In the genomic region with DNA sequence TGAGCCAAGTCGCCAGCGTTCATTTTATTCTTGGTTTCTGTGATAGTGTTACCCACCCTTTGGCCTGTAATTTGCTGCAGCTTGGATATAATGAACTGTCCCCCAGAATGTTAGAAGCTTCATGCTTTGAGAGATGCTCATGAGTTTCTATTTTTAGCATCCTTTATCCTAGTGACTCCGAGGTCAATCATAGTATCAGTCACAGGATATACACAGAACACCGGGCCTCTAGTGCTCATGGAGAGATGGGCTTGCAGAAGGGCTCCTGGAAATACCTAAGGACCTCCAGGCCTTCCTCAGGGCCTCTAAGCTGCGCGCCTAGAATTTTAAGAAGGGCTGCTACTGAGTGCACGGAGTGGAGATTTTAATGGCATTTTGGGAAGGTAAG, we compare ENCODE assay signal across 22 mouse cellular contexts.
A peak's percentile ranks its signal among the peaks of the same experiment; 100 is the strongest.
DNase-seq lines count a peak whose midpoint lies in the region; ATAC-seq and TF ChIP-seq lines count a peak whose summit lies in the region.
"Had no signal": no experiment of that assay in that cellular context is flagged by ENCODE, and none has a peak within 500 bp of the region (broad histone marks: within the 10 kb centered on the region; RNA-seq: fewer than 3 reads in every experiment).

No protein-coding gene starts in this region.

- H3K36me3 ChIP-seq in heart, embryonic 14.5 days (ENCODE audit: control insufficient read depth, insufficient read depth, low read length) = peaks cover under 1% of the 10 kb centered on the region; the same call in 1 of the 2 replicates
- no peaks in the 10 kb centered on the region; the same call in none of the 2 replicates for H3K36me3 ChIP-seq in lung, embryonic 14.5 days (ENCODE audit: insufficient read depth)
- peaks cover 32% of the 10 kb centered on the region for H3K36me3 ChIP-seq in limb, embryonic 10.5 days
- H3K36me3 ChIP-seq in stomach, postnatal 0 days (ENCODE audit: control insufficient read depth, insufficient read depth, low read length) = no peaks in the 10 kb centered on the region; the same call in 1 of the 2 replicates

- no peak overlapping the region for H3K9ac ChIP-seq in heart, embryonic 14.5 days (ENCODE audit: low read length)
- 0 out of 2 replicates have a peak overlapping the region, but pooled peaks have one; percentile 24 for H3K9ac ChIP-seq in lung, embryonic 14.5 days
- H3K9ac ChIP-seq in stomach, postnatal 0 days (ENCODE audit: low read length) = 0 out of 2 replicates have a peak overlapping the region, but pooled peaks have one; percentile 2
- H3K9ac ChIP-seq: liver, postnatal 0 days; midbrain, embryonic 15.5 days had no signal

- no peaks in the 10 kb centered on the region for H3K9me3 ChIP-seq in heart, embryonic 14.5 days (ENCODE audit: control insufficient read depth, low read length)
- H3K9me3 ChIP-seq in lung, embryonic 14.5 days (ENCODE audit: low read depth, low read length) = no peaks in the 10 kb centered on the region
- no peaks in the 10 kb centered on the region for H3K9me3 ChIP-seq in limb, embryonic 10.5 days (replicated peaks)
- no peaks in the 10 kb centered on the region for H3K9me3 ChIP-seq in stomach, postnatal 0 days (ENCODE audit: control insufficient read depth, low read length)
- H3K9me3 ChIP-seq: megakaryocyte, embryonic 14.5 days; midbrain, embryonic 15.5 days had no signal

- H3K27ac ChIP-seq in heart, embryonic 14.5 days (replicated peaks in 1 of 2; ENCODE audit: control insufficient read depth in 1 of 2, insufficient read depth in 1 of 2, low read depth in 2 of 2, low read length in 2 of 2) = peak overlapping the region; percentile 18 to 25; a peak in 3 of 4 replicates
- peak overlapping the region; percentile 86 for H3K27ac ChIP-seq in lung, embryonic 14.5 days (ENCODE audit: low read depth)
- H3K27ac ChIP-seq in limb, embryonic 10.5 days = 0 out of 2 replicates have a peak overlapping the region, but pooled peaks have one; percentile 8
- peak overlapping the region; percentile 58 for H3K27ac ChIP-seq in stomach, postnatal 0 days (replicated peaks)
- H3K27ac ChIP-seq: gastrocnemius, adult 2 months; hindbrain, postnatal 0 days; midbrain, embryonic 15.5 days had no signal

- no peak overlapping the region for H3K4me3 ChIP-seq in heart, embryonic 14.5 days (ENCODE audit: control insufficient read depth in 1 of 2, insufficient read depth in 1 of 2, low read depth in 1 of 2, low read length in 2 of 2)
- H3K4me3 ChIP-seq in lung, embryonic 14.5 days (ENCODE audit: low read depth, low read length) = no peak overlapping the region
- H3K4me3 ChIP-seq in limb, embryonic 10.5 days = no peak overlapping the region
- no peak overlapping the region for H3K4me3 ChIP-seq in stomach, postnatal 0 days (ENCODE audit: low read depth, low read length)
- H3K4me3 ChIP-seq: gastrocnemius, adult 2 months; megakaryocyte, embryonic 14.5 days; midbrain, embryonic 15.5 days had no signal

- H3K27me3 ChIP-seq in heart, embryonic 14.5 days (ENCODE audit: control insufficient read depth, insufficient read depth, low read length) = no peaks in the 10 kb centered on the region
- no peaks in the 10 kb centered on the region for H3K27me3 ChIP-seq in lung, embryonic 14.5 days (ENCODE audit: insufficient read depth, low read length)
- no peaks in the 10 kb centered on the region for H3K27me3 ChIP-seq in limb, embryonic 10.5 days (ENCODE audit: low read depth, poor library complexity, severe bottlenecking)
- H3K27me3 ChIP-seq in stomach, postnatal 0 days (ENCODE audit: control insufficient read depth, insufficient read depth, low read length) = no peaks in the 10 kb centered on the region
- H3K27me3 ChIP-seq: megakaryocyte, embryonic 14.5 days; midbrain, embryonic 15.5 days; Patski had no signal

- 22% methylated on average over 7 of the region's 7 CpGs for WGBS in heart, embryonic 14.5 days
- 23% methylated on average over 7 of the region's 7 CpGs for WGBS in lung, embryonic 14.5 days
- WGBS in limb, embryonic 10.5 days = 55% methylated on average over 7 of the region's 7 CpGs
- WGBS in stomach, postnatal 0 days = 37% methylated on average over 7 of the region's 7 CpGs

- DNase-seq in heart, postnatal 10 days = no peak
- DNase-seq in lung, embryonic 14.5 days = no peak
- no peak for DNase-seq in lung, postnatal 25 days (ENCODE audit: low spot score)
- DNase-seq in limb, embryonic 10.5 days (ENCODE audit: low spot score) = no peak
- no peak for DNase-seq in stomach, postnatal 0 days (ENCODE audit: low spot score)
- no peak for DNase-seq in thymus, postnatal 14 days
- DNase-seq: adrenal gland, postnatal 25 days; cerebellum, adult 18-20 months; cerebellum, postnatal 36 days; gastrocnemius, adult 2 months; kidney, adult 9 months; liver; liver, postnatal 0 days; right cerebral cortex, postnatal 4 days; thymus, adult 18-20 months had no signal

- peak overlapping the region; percentile 37 for H3K4me2 ChIP-seq in heart, embryonic 14.5 days (ENCODE audit: low read length)
- no peak overlapping the region for H3K4me2 ChIP-seq in lung, embryonic 14.5 days
- H3K4me2 ChIP-seq in stomach, postnatal 0 days (replicated peaks; ENCODE audit: low read depth) = no peak overlapping the region
- H3K4me2 ChIP-seq: midbrain, embryonic 15.5 days had no signal

- no peak for ATAC-seq in heart, embryonic 14.5 days (ENCODE audit: insufficient number of reproducible peaks, insufficient read depth, low FRiP score, low read depth)
- peak; percentile 88; the same call in 1 of the 2 replicates for ATAC-seq in lung, embryonic 14.5 days (ENCODE audit: insufficient read depth)
- peak; percentile 36; the same call in 1 of the 2 replicates for ATAC-seq in stomach, postnatal 0 days (ENCODE audit: low FRiP score, low TSS enrichment)
- ATAC-seq: activated CD4-positive, CD25-positive, alpha-beta regulatory T cell, adult 4 months; forebrain, embryonic 16.5 days; hindbrain, postnatal 0 days; liver, postnatal 0 days; midbrain, embryonic 15.5 days; Patski had no signal

- no peak for TF ChIP-seq CTCF in lung, embryonic 14.5 days (IDR thresholded peaks at IDR 0.05; ENCODE audit: low read depth)
- TF ChIP-seq CTCF in stomach, postnatal 0 days (IDR thresholded peaks at IDR 0.05; ENCODE audit: low read depth) = no peak

- intact Hi-C loops in heart, postnatal 10 days (cut with DNase I) = no loop called here

- no peak for TF ChIP-seq EP300 in stomach, postnatal 0 days (optimal IDR thresholded peaks at IDR 0.05)

- peaks cover 17 to 36% of the 10 kb centered on the region in 2 experiments for H3K4me1 ChIP-seq in heart, embryonic 14.5 days (ENCODE audit: control insufficient read depth in 2 of 2, insufficient read depth in 2 of 2, low read length in 2 of 2)
- peaks cover 11% of the 10 kb centered on the region; the same call in 1 of the 2 replicates for H3K4me1 ChIP-seq in lung, embryonic 14.5 days (ENCODE audit: insufficient read depth)
- peaks cover 22% of the 10 kb centered on the region; the same call in 1 of the 2 replicates for H3K4me1 ChIP-seq in limb, embryonic 10.5 days
- H3K4me1 ChIP-seq in stomach, postnatal 0 days (replicated peaks; ENCODE audit: control insufficient read depth, insufficient read depth) = peaks cover 3% of the 10 kb centered on the region; the same call in 1 of the 2 replicates
- H3K4me1 ChIP-seq: megakaryocyte, embryonic 14.5 days; midbrain, embryonic 15.5 days had no signal

Comparison
In these comparisons a context has a peak if more than half of its experiments do, and no peak if none do; other contexts are left out.
1. H3K27ac ChIP-seq: peak in every context shown above with its lines; median percentile 86 in lung, embryonic 14.5 days; 58 in stomach, postnatal 0 days; 22 in heart, embryonic 14.5 days; 8 in limb, embryonic 10.5 days.